Mouse (Mus musculus) macrophage (primary cell): ENCODE measurements around the gene Xiap. TPM values are rescaled to one million over a fixed set of nuclear protein-coding genes. Genes with fewer than 3 reads are reported as not detected.
"Not testable (repeated sequence)": the region's sequence is repeated elsewhere in the genome, so short reads cannot be mapped to it uniquely, and the experiment has no call there.

Experiments
- H3K27ac ChIP-seq: fragments of 350-480 bp; formaldehyde crosslinking; 2 replicates; pipeline ENCODE4 v1.9.0; 2021
- H3K36me3 ChIP-seq: fragments of 350-480 bp; formaldehyde crosslinking; 2 replicates; pipeline ENCODE4 v1.9.0; 2021; ENCODE audit errors: inconsistent target
- H3K4me3 ChIP-seq: fragments of 350-480 bp; formaldehyde crosslinking; 2 replicates; pipeline ENCODE4 v1.9.0; 2021; ENCODE audit errors: inconsistent target
- H3K79me2 ChIP-seq: fragments of 350-480 bp; formaldehyde crosslinking; 2 replicates; pipeline ENCODE4 v1.9.0; 2021; ENCODE audit errors: inconsistent target
- WGBS: methylation state at CpG from one replicate; pipeline ENCODE4 v1.1.7; 2026; ENCODE audit warnings: inconsistent platforms; ENCODE audit not compliant: missing documents; 5-methylcytosine and 5-hydroxymethylcytosine counted together
- polyA plus RNA-seq: library from polyadenylated mRNA; stranded (reverse); fragments of 250-400 nt; gene quantifications from 3 replicates; pipeline ENCODE4 v1.2.4, GENCODE M21; 2018; ENCODE audit warnings: inconsistent platforms
- total RNA-seq, 78 experiments: library from RNA; depleted of rRNA; stranded (reverse); fragments of 250-400 nt; gene quantifications; 1 replicate in 9 of 78; 2 replicates in 24 of 78; 3 replicates in 43 of 78; 4 replicates in 2 of 78; pipeline ENCODE4 v1.2.4; 2018; ENCODE audit warnings: inconsistent platforms in 56 of 78

Xiap gene
- total RNA-seq (2018; cell fraction: chromatin; rRNA removed) = 100 to 1,000 TPM; 101 to 244 (median 156) TPM
- total RNA-seq (2018; cell fraction: cytosol; rRNA removed) = 10 to 100 TPM; 39.4 to 64.8 (median 53.8) TPM
- 100 to 1,000 TPM; 105 to 262 (median 132) TPM for total RNA-seq (2018; cell fraction: nucleus; rRNA removed)
- 34.2 to 43.8 TPM (median 34.9 TPM) in 3 replicates for polyA plus RNA-seq

GRCm38 (mm10) chrX:42059282-42060068, at the start of gene Xiap:
Gene Xiap, plus strand, starts transcription at chrX:42059679.
- WGBS = 93% methylated on average over 5 of the region's 5 CpGs
- Histone ChIP-seq H3K79me2 (no peaks in the 10 kb centered on the region), H3K36me3 (no peaks in the 10 kb centered on the region), H3K27ac (no peak within 1 kb of the TSS), H3K4me3 (no peak within 1 kb of the TSS)

GRCm38 (mm10) chrX:42012677-42013208, 46.7 kb upstream of the Xiap start:
- H3K36me3 ChIP-seq = no peaks in the 10 kb centered on the region
- H3K79me2 ChIP-seq = no peaks in the 10 kb centered on the region
- H3K27ac ChIP-seq = no peak overlapping the region
- WGBS = 73% methylated on average over 2 of the region's 2 CpGs
- no peak overlapping the region for H3K4me3 ChIP-seq

GRCm38 (mm10) chrX:42013776-42014175, 45.7 kb upstream of the Xiap start:
- Histone ChIP-seq H3K27ac (no peak overlapping the region), H3K36me3 (no peaks in the 10 kb centered on the region), H3K79me2 (no peaks in the 10 kb centered on the region), H3K4me3 (no peak overlapping the region)
- 74% methylated on average over 2 of the region's 3 CpGs for WGBS

- Histone ChIP-seq H3K79me2 (no peaks in the 10 kb centered on the region), H3K4me3 (no peak overlapping the region), H3K27ac (no peak overlapping the region), H3K36me3 (no peaks in the 10 kb centered on the region)
- 90% methylated on average over 3 of the region's 3 CpGs for WGBS
These were observed 45.0 kb upstream of the Xiap start for GRCm38 (mm10) chrX:42014502-42014901.

GRCm38 (mm10) chrX:42018030-42018429, 41.4 kb upstream of the Xiap start:
- H3K27ac ChIP-seq = peak overlapping the region; percentile 48
- H3K36me3 ChIP-seq = no peaks in the 10 kb centered on the region
- no peak overlapping the region for H3K4me3 ChIP-seq
- no peaks in the 10 kb centered on the region for H3K79me2 ChIP-seq
- WGBS = 20% methylated on average over 1 of the region's 1 CpGs

- Histone ChIP-seq H3K27ac (no peak overlapping the region), H3K4me3 (no peak overlapping the region), H3K79me2 (no peaks in the 10 kb centered on the region), H3K36me3 (no peaks in the 10 kb centered on the region)
- 86% methylated on average over 2 of the region's 2 CpGs for WGBS
These were observed 40.0 kb upstream of the Xiap start for GRCm38 (mm10) chrX:42019441-42019840.

GRCm38 (mm10) chrX:42025802-42026440, 33.6 kb upstream of the Xiap start:
- not testable (repeated sequence) for H3K4me3 ChIP-seq, H3K36me3 ChIP-seq, H3K79me2 ChIP-seq, H3K27ac ChIP-seq
- no CpG with 5 or more reads among the region's 3 CpGs for WGBS

GRCm38 (mm10) chrX:42026981-42027380, 32.5 kb upstream of the Xiap start:
- not testable (repeated sequence) for H3K4me3 ChIP-seq, H3K36me3 ChIP-seq, H3K27ac ChIP-seq, H3K79me2 ChIP-seq
- WGBS = 89% methylated on average over 2 of the region's 2 CpGs

- Histone ChIP-seq H3K27ac (no peak overlapping the region), H3K36me3 (no peaks in the 10 kb centered on the region), H3K4me3 (no peak overlapping the region), H3K79me2 (no peaks in the 10 kb centered on the region)
- WGBS = 42% methylated on average over 8 of the region's 8 CpGs
These were observed 26.3 kb upstream of the Xiap start for GRCm38 (mm10) chrX:42033111-42033693.

- Histone ChIP-seq H3K79me2 (no peaks in the 10 kb centered on the region), H3K4me3 (no peak overlapping the region), H3K36me3 (no peaks in the 10 kb centered on the region), H3K27ac (no peak overlapping the region)
- WGBS = 83% methylated on average over 7 of the region's 7 CpGs
These were observed 25.6 kb upstream of the Xiap start for GRCm38 (mm10) chrX:42033911-42034310.

GRCm38 (mm10) chrX:42039481-42039880, 20.0 kb upstream of the Xiap start:
- Histone ChIP-seq H3K36me3 (no peaks in the 10 kb centered on the region), H3K27ac (no peak overlapping the region), H3K4me3 (no peak overlapping the region), H3K79me2 (no peaks in the 10 kb centered on the region)
- WGBS = 77% methylated on average over 5 of the region's 6 CpGs

- H3K36me3 ChIP-seq = no peaks in the 10 kb centered on the region
- no peak overlapping the region for H3K27ac ChIP-seq
- H3K79me2 ChIP-seq = no peaks in the 10 kb centered on the region
- H3K4me3 ChIP-seq = no peak overlapping the region
- 100% methylated on average over 3 of the region's 7 CpGs for WGBS
These were observed 14.5 kb upstream of the Xiap start for GRCm38 (mm10) chrX:42044935-42045334.

- Histone ChIP-seq H3K4me3 (no peak overlapping the region), H3K36me3 (no peaks in the 10 kb centered on the region), H3K27ac (no peak overlapping the region), H3K79me2 (no peaks in the 10 kb centered on the region)
- 84% methylated on average over 5 of the region's 5 CpGs for WGBS
These were observed 8.5 kb upstream of the Xiap start for GRCm38 (mm10) chrX:42050652-42051643.

GRCm38 (mm10) chrX:42057012-42057411, 2.5 kb upstream of the Xiap start:
- 79% methylated on average over 5 of the region's 5 CpGs for WGBS

More at GRCm38 (mm10) chrX:42057012-42057411, 2.5 kb upstream of the Xiap start:
- H3K36me3 ChIP-seq = no peaks in the 10 kb centered on the region
- no peaks in the 10 kb centered on the region for H3K79me2 ChIP-seq
- no peak overlapping the region for H3K4me3 ChIP-seq
- H3K27ac ChIP-seq = peak overlapping the region; percentile 25
